ENCODE assay signal across 27 mouse cellular contexts in genomic region chr11:108558544-108558943, GRCm38 (mm10).
DNase-seq lines count a peak whose midpoint lies in the region; ATAC-seq and TF ChIP-seq lines count a peak whose summit lies in the region.
"Had no signal": no experiment of that assay in that cellular context is flagged by ENCODE, and none has a peak within 500 bp of the region (broad histone marks: within the 10 kb centered on the region; RNA-seq: fewer than 3 reads in every experiment).

No protein-coding gene starts in this region.

- WGBS in hindbrain, postnatal 0 days: 54% methylated on average over 4 of the region's 4 CpGs
- 82% methylated on average over 4 of the region's 4 CpGs for WGBS in hindbrain, embryonic 12.5 days
- 74% methylated on average over 4 of the region's 4 CpGs for WGBS in midbrain, postnatal 0 days
- 84% methylated on average over 4 of the region's 4 CpGs for WGBS in midbrain, embryonic 11.5 days
- WGBS in forebrain, embryonic 13.5 days: 62% methylated on average over 4 of the region's 4 CpGs

- H3K27me3 ChIP-seq in hindbrain, postnatal 0 days (ENCODE audit: insufficient read depth, low read length): no peaks in the 10 kb centered on the region
- no peaks in the 10 kb centered on the region for H3K27me3 ChIP-seq in hindbrain, embryonic 12.5 days
- no peaks in the 10 kb centered on the region for H3K27me3 ChIP-seq in midbrain, postnatal 0 days (ENCODE audit: insufficient read depth, low read length)
- no peaks in the 10 kb centered on the region for H3K27me3 ChIP-seq in midbrain, embryonic 11.5 days (ENCODE audit: control insufficient read depth, insufficient read depth, low read length)
- no peaks in the 10 kb centered on the region for H3K27me3 ChIP-seq in forebrain, embryonic 13.5 days
- H3K27me3 ChIP-seq: hindbrain, embryonic 13.5 days; midbrain, embryonic 15.5 days; neural tube, embryonic 15.5 days had no signal

- H3K9ac ChIP-seq in hindbrain, postnatal 0 days (replicated peaks; ENCODE audit: low read length): no peak overlapping the region
- H3K9ac ChIP-seq in hindbrain, embryonic 12.5 days: no peak overlapping the region
- H3K9ac ChIP-seq in midbrain, postnatal 0 days (replicated peaks; ENCODE audit: low read length, poor library complexity, severe bottlenecking): no peak overlapping the region
- no peak overlapping the region for H3K9ac ChIP-seq in midbrain, embryonic 11.5 days (ENCODE audit: low read length)
- H3K9ac ChIP-seq in forebrain, embryonic 13.5 days: no peak overlapping the region; the same call in 1 of the 2 replicates
- H3K9ac ChIP-seq: hindbrain, embryonic 13.5 days; liver, embryonic 14.5 days; lung, embryonic 14.5 days; midbrain, embryonic 15.5 days; neural tube, embryonic 15.5 days had no signal

- H3K9me3 ChIP-seq in hindbrain, postnatal 0 days (ENCODE audit: low read length): no peaks in the 10 kb centered on the region
- no peaks in the 10 kb centered on the region for H3K9me3 ChIP-seq in hindbrain, embryonic 12.5 days (replicated peaks)
- no peaks in the 10 kb centered on the region for H3K9me3 ChIP-seq in midbrain, postnatal 0 days (ENCODE audit: low read length)
- H3K9me3 ChIP-seq in midbrain, embryonic 11.5 days (ENCODE audit: control insufficient read depth, low read length): no peaks in the 10 kb centered on the region
- H3K9me3 ChIP-seq in forebrain, embryonic 13.5 days (replicated peaks): no peaks in the 10 kb centered on the region
- H3K9me3 ChIP-seq: hindbrain, embryonic 13.5 days; megakaryocyte, embryonic 14.5 days; midbrain, embryonic 15.5 days; neural tube, embryonic 15.5 days had no signal

- peak; percentile 48 for DNase-seq in hindbrain, postnatal 0 days (ENCODE audit: low spot score)
- DNase-seq in midbrain, postnatal 0 days (ENCODE audit: low spot score): peak; percentile 51
- DNase-seq in midbrain, embryonic 11.5 days (ENCODE audit: low spot score, missing footprints): no peak
- peak; percentile 15 to 20 for DNase-seq in layer of hippocampus, postnatal 36 days
- no peak for DNase-seq in natural killer cell, adult 2 months (ENCODE audit: low spot score in 2 of 2)
- no peak for DNase-seq in heart, postnatal 10 days
- DNase-seq: adrenal gland, adult 8-10 months; cerebellum, adult 8-10 months; gastrocnemius, postnatal 14 days; heart, adult 11 months; kidney, adult 9 months; kidney, postnatal 14 days; lung, embryonic 14.5 days; lung, postnatal 36 days; right cerebral cortex, adult 18-20 months; right cerebral cortex, postnatal 4 days; thymus, postnatal 25 days had no signal

- no peak for ATAC-seq in hindbrain, postnatal 0 days
- no peak for ATAC-seq in hindbrain, embryonic 12.5 days (ENCODE audit: low FRiP score)
- ATAC-seq in midbrain, postnatal 0 days (ENCODE audit: low FRiP score): no peak
- ATAC-seq in midbrain, embryonic 11.5 days (ENCODE audit: low FRiP score): no peak
- peak; percentile 59; the same call in 1 of the 2 replicates for ATAC-seq in forebrain, embryonic 13.5 days
- ATAC-seq: activated CD4-positive, CD25-positive, alpha-beta regulatory T cell, adult 4 months; midbrain, embryonic 15.5 days had no signal

- intact Hi-C loops in heart, postnatal 10 days (cut with DNase I): no loop called here

- no peak overlapping the region for H3K4me3 ChIP-seq in hindbrain, postnatal 0 days (ENCODE audit: low read length)
- no peak overlapping the region for H3K4me3 ChIP-seq in hindbrain, embryonic 12.5 days
- H3K4me3 ChIP-seq in midbrain, postnatal 0 days (ENCODE audit: low read depth, low read length): no peak overlapping the region
- no peak overlapping the region for H3K4me3 ChIP-seq in midbrain, embryonic 11.5 days (ENCODE audit: low read depth, low read length)
- no peak overlapping the region for H3K4me3 ChIP-seq in forebrain, embryonic 13.5 days
- H3K4me3 ChIP-seq: erythroblast, embryonic 14.5 days; hindbrain, embryonic 13.5 days; megakaryocyte, embryonic 14.5 days; midbrain, embryonic 15.5 days; neural tube, embryonic 15.5 days had no signal

- no peak for TF ChIP-seq CTCF in hindbrain, postnatal 0 days (IDR thresholded peaks at IDR 0.05; ENCODE audit: low read depth)
- no peak for TF ChIP-seq CTCF in midbrain, postnatal 0 days (IDR thresholded peaks at IDR 0.05)

- no peaks in the 10 kb centered on the region for H3K36me3 ChIP-seq in hindbrain, postnatal 0 days (ENCODE audit: insufficient read depth, low read length)
- H3K36me3 ChIP-seq in hindbrain, embryonic 12.5 days: no peaks in the 10 kb centered on the region
- no peaks in the 10 kb centered on the region for H3K36me3 ChIP-seq in midbrain, postnatal 0 days (ENCODE audit: insufficient read depth, low read length)
- no peaks in the 10 kb centered on the region for H3K36me3 ChIP-seq in midbrain, embryonic 11.5 days (ENCODE audit: control insufficient read depth, insufficient read depth, low read length)
- no peaks in the 10 kb centered on the region for H3K36me3 ChIP-seq in forebrain, embryonic 13.5 days (ENCODE audit: poor library complexity, severe bottlenecking)
- H3K36me3 ChIP-seq: hindbrain, embryonic 13.5 days; midbrain, embryonic 15.5 days; neural tube, embryonic 15.5 days had no signal

- no peak overlapping the region for H3K27ac ChIP-seq in hindbrain, postnatal 0 days
- H3K27ac ChIP-seq in hindbrain, embryonic 12.5 days: no peak overlapping the region
- H3K27ac ChIP-seq in midbrain, postnatal 0 days (ENCODE audit: low read depth, low read length): no peak overlapping the region
- H3K27ac ChIP-seq in midbrain, embryonic 11.5 days (ENCODE audit: low read depth, low read length): no peak overlapping the region
- peak overlapping the region; percentile 63 for H3K27ac ChIP-seq in forebrain, embryonic 13.5 days
- H3K27ac ChIP-seq: hindbrain, embryonic 13.5 days; liver, embryonic 14.5 days; midbrain, embryonic 15.5 days; neural tube, embryonic 15.5 days had no signal

- no peaks in the 10 kb centered on the region for H3K4me1 ChIP-seq in hindbrain, postnatal 0 days (ENCODE audit: insufficient read depth, low read length)
- no peaks in the 10 kb centered on the region for H3K4me1 ChIP-seq in hindbrain, embryonic 12.5 days
- no peaks in the 10 kb centered on the region for H3K4me1 ChIP-seq in midbrain, postnatal 0 days (ENCODE audit: insufficient read depth, low read length)
- H3K4me1 ChIP-seq in midbrain, embryonic 11.5 days (ENCODE audit: control insufficient read depth, insufficient read depth, low read length): peaks cover 6% of the 10 kb centered on the region; the same call in 1 of the 2 replicates
- peaks cover 28% of the 10 kb centered on the region for H3K4me1 ChIP-seq in forebrain, embryonic 13.5 days
- H3K4me1 ChIP-seq: hindbrain, embryonic 13.5 days; megakaryocyte, embryonic 14.5 days; neural tube, embryonic 15.5 days had no signal

- H3K4me2 ChIP-seq in hindbrain, postnatal 0 days (ENCODE audit: low read depth, low read length): no peak overlapping the region
- H3K4me2 ChIP-seq in hindbrain, embryonic 12.5 days (replicated peaks): no peak overlapping the region
- no peak overlapping the region for H3K4me2 ChIP-seq in midbrain, postnatal 0 days (ENCODE audit: low read depth, low read length, poor library complexity, severe bottlenecking)
- no peak overlapping the region for H3K4me2 ChIP-seq in midbrain, embryonic 11.5 days
- no peak overlapping the region for H3K4me2 ChIP-seq in forebrain, embryonic 13.5 days
- H3K4me2 ChIP-seq: heart, embryonic 11.5 days; hindbrain, embryonic 13.5 days; lung, embryonic 14.5 days; midbrain, embryonic 15.5 days; neural tube, embryonic 15.5 days had no signal

Comparison
In these comparisons a context has a peak if more than half of its experiments do, and no peak if none do; other contexts are left out.
1. DNase-seq: peak in hindbrain, postnatal 0 days (single experiment), midbrain, postnatal 0 days (single experiment) and layer of hippocampus, postnatal 36 days (2 of 2); none in midbrain, embryonic 11.5 days (single experiment), natural killer cell, adult 2 months (0 of 2) and heart, postnatal 10 days (0 of 2).